Mouse (Mus musculus) brain, embryonic 14.5 days (tissue): ENCODE measurements around the gene Snx19. TPM values are rescaled to one million over a fixed set of nuclear protein-coding genes. Genes with fewer than 3 reads are reported as not detected.

Experiments used
- DNase-seq: peaks from one replicate; pipeline ENCODE4 v3.0.0-alpha.2; 2011; ENCODE audit warnings: low read depth
- CTCF ChIP-seq: fragments of 200-500 bp; IDR thresholded peaks from 2 replicates; pipeline ENCODE4 v1.5.1; 2012; ENCODE audit warnings: inconsistent platforms, mild to moderate bottlenecking, moderate library complexity, borderline replicate concordance; ENCODE audit not compliant: insufficient read depth, insufficient read length; ENCODE audit errors: extremely low read depth
- POLR2A ChIP-seq: fragments of 200-500 bp; IDR thresholded peaks from 2 replicates; pipeline ENCODE4 v1.6.1; 2012; ENCODE audit warnings: mild to moderate bottlenecking, inconsistent platforms, borderline replicate concordance; ENCODE audit not compliant: poor library complexity, insufficient read depth, insufficient read length, severe bottlenecking; ENCODE audit errors: extremely low read depth
- polyA plus RNA-seq: library from polyadenylated mRNA; depleted of rRNA; stranded (reverse); fragments of >200 nt; gene quantifications from 2 replicates; pipeline ENCODE4 v1.2.3, GENCODE M21; 2012

The Snx19 gene
- polyA plus RNA-seq, 1 experiment: 24.2 TPM

GRCm38 (mm10) chr9:30484183-30484582, 57.3 kb downstream of the Snx19 start:
- TF ChIP-seq POLR2A (no peak), CTCF (no peak)
- DNase-seq: no peak

- no peak for TF ChIP-seq CTCF
- TF ChIP-seq POLR2A: no peak
- DNase-seq: no peak
Measured at GRCm38 (mm10) chr9:30485161-30485560, 58.3 kb downstream of the Snx19 start.

GRCm38 (mm10) chr9:30488384-30488783, 61.5 kb downstream of the Snx19 start:
- TF ChIP-seq POLR2A: no peak
- no peak for TF ChIP-seq CTCF
- DNase-seq: no peak

DNA sequence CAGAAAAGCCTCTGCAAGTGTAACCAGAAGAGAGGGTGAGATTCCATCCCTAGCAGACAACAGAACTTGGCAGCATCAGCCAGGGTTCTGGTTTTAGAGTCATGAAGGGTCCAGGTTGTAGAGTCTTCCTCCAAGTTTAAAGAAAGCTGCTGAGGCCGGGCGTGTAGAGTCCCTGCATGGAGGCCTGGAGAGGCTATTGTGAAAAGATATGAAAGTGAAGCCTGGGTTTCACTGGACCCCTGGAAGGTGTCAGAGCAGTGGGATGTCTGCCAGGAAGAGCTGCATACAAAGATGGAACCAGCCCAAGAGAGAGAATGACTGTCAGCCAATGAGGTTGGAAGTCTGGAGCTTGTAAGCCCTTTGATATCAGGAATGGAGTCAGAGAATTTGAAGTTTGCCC, 67.5 kb downstream of the Snx19 start:
- no peak for DNase-seq
- TF ChIP-seq CTCF: no peak
- TF ChIP-seq POLR2A: no peak

GRCm38 (mm10) chr9:30508966-30509365, 82.1 kb downstream of the Snx19 start:
- TF ChIP-seq POLR2A (no peak), CTCF (no peak)
- DNase-seq: no peak

- no peak for DNase-seq
- no peak for TF ChIP-seq POLR2A
- no peak for TF ChIP-seq CTCF
Measured at GRCm38 (mm10) chr9:30515953-30516352, 89.0 kb downstream of the Snx19 start.
